Mouse (Mus musculus): Measurements from ENCODE around the gene Arg1. TPM values are rescaled to one million over a fixed set of nuclear protein-coding genes. Genes with fewer than 3 reads are reported as not detected.

The Arg1 gene
- polyA plus RNA-seq (2012; rRNA removed) = 0.23 and 1.0 TPM in 2 replicates

DNA sequence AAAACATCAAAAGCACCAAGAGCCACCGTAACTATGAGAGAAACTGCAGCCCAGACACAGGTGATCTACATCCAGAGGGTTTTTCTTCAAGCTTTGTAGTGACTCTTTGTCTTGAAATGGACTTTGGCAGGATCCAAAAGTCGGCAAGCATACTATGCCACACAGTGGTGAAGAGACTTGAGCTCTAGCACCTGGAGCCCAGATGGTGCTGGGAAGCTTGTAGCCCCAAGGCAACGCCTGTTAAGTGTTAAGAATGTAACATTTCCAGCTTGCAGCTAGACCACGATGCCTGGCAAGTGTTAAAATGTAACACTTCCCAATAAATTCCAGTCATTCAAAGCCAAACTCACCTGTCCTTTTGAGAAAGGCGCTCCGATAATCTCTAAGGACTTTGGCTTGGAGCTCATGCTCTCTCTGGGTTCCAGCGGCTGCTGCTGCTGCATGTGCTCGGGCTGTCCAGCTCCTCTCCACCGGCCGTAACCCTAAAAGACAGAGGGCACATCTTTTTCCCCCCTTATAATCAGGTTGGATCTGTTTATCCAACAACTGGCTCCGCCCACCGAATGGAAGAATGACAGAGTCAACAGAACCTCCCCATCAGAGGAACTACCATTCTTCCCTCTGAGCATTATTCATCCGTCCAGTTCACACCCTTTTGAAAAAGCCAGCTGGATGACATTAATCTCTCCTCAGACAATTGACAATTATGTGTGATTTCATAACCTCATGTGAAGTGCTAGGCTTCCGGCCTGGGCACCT is at the start of gene Arg1:
Gene Arg1, minus strand, starts transcription at position 523 of the 759 bp plus-strand sequence.
- WGBS = 92% methylated on average over 14 of the region's 14 CpGs
- Histone ChIP-seq H3K4me1 (replicated peaks; ENCODE audit: control insufficient read depth, insufficient read depth, low read length) (0 out of 2 replicates have a peak, but pooled peaks cover 2% of the 10 kb centered on the region), H3K27ac (ENCODE audit: control insufficient read depth, insufficient read depth, low read length) (no peak within 1 kb of the TSS), H3K27me3 (ENCODE audit: control insufficient read depth, insufficient read depth, low read length) (no peaks in the 10 kb centered on the region), H3K4me3 (ENCODE audit: control insufficient read depth, insufficient read depth, low read length) (peak within 1 kb of the TSS; percentile 33), H3K36me3 (ENCODE audit: control insufficient read depth, insufficient read depth, low read length) (no peaks in the 10 kb centered on the region)
- TF ChIP-seq CTCF (IDR thresholded peaks at IDR 0.05; ENCODE audit: borderline replicate concordance, control insufficient read depth, extremely low read depth, insufficient read depth, low read length, poor library complexity) (no peak), POLR2A (IDR thresholded peaks at IDR 0.05; ENCODE audit: control insufficient read depth, extremely low read depth, insufficient read depth, low read length, poor library complexity) (no peak)
- no peak for DNase-seq

GRCm38 (mm10) chr10:24973845-24974514 is 46.7 kb upstream of the Arg1 start:
- Histone ChIP-seq H3K27me3 (ENCODE audit: control insufficient read depth, insufficient read depth, low read length) (no peaks in the 10 kb centered on the region), H3K27ac (ENCODE audit: control insufficient read depth, insufficient read depth, low read length) (no peak overlapping the region), H3K36me3 (ENCODE audit: control insufficient read depth, insufficient read depth, low read length) (no peaks in the 10 kb centered on the region), H3K4me1 (replicated peaks; ENCODE audit: control insufficient read depth, insufficient read depth, low read length) (no peaks in the 10 kb centered on the region), H3K4me3 (ENCODE audit: control insufficient read depth, insufficient read depth, low read length) (no peak overlapping the region)
- WGBS = 61% methylated on average over 11 of the region's 11 CpGs
- TF ChIP-seq POLR2A (IDR thresholded peaks at IDR 0.05; ENCODE audit: control insufficient read depth, extremely low read depth, insufficient read depth, low read length, poor library complexity) (no peak), CTCF (IDR thresholded peaks at IDR 0.05; ENCODE audit: borderline replicate concordance, control insufficient read depth, extremely low read depth, insufficient read depth, low read length, poor library complexity) (no peak)
- DNase-seq = no peak

- WGBS = 90% methylated on average over 5 of the region's 5 CpGs
These were observed 46.1 kb upstream of the Arg1 start for GRCm38 (mm10) chr10:24973385-24973784.

GRCm38 (mm10) chr10:24972923-24973322 is 45.6 kb upstream of the Arg1 start:
- TF ChIP-seq POLR2A (IDR thresholded peaks at IDR 0.05; ENCODE audit: control insufficient read depth, extremely low read depth, insufficient read depth, low read length, poor library complexity) (no peak), CTCF (IDR thresholded peaks at IDR 0.05; ENCODE audit: borderline replicate concordance, control insufficient read depth, extremely low read depth, insufficient read depth, low read length, poor library complexity) (no peak)
- Histone ChIP-seq H3K4me1 (replicated peaks; ENCODE audit: control insufficient read depth, insufficient read depth, low read length) (no peaks in the 10 kb centered on the region), H3K4me3 (ENCODE audit: control insufficient read depth, insufficient read depth, low read length) (no peak overlapping the region), H3K27me3 (ENCODE audit: control insufficient read depth, insufficient read depth, low read length) (no peaks in the 10 kb centered on the region), H3K36me3 (ENCODE audit: control insufficient read depth, insufficient read depth, low read length) (no peaks in the 10 kb centered on the region), H3K27ac (ENCODE audit: control insufficient read depth, insufficient read depth, low read length) (no peak overlapping the region)
- WGBS = 85% methylated on average over 4 of the region's 4 CpGs
- DNase-seq = no peak

More at GRCm38 (mm10) chr10:24973385-24973784, 46.1 kb upstream of the Arg1 start:
- Histone ChIP-seq H3K36me3 (ENCODE audit: control insufficient read depth, insufficient read depth, low read length) (no peaks in the 10 kb centered on the region), H3K4me3 (ENCODE audit: control insufficient read depth, insufficient read depth, low read length) (no peak overlapping the region), H3K27me3 (ENCODE audit: control insufficient read depth, insufficient read depth, low read length) (no peaks in the 10 kb centered on the region), H3K27ac (ENCODE audit: control insufficient read depth, insufficient read depth, low read length) (no peak overlapping the region), H3K4me1 (replicated peaks; ENCODE audit: control insufficient read depth, insufficient read depth, low read length) (no peaks in the 10 kb centered on the region)
- TF ChIP-seq CTCF (IDR thresholded peaks at IDR 0.05; ENCODE audit: borderline replicate concordance, control insufficient read depth, extremely low read depth, insufficient read depth, low read length, poor library complexity) = no peak
- no peak for TF ChIP-seq POLR2A (IDR thresholded peaks at IDR 0.05; ENCODE audit: control insufficient read depth, extremely low read depth, insufficient read depth, low read length, poor library complexity)
- no peak for DNase-seq

DNA sequence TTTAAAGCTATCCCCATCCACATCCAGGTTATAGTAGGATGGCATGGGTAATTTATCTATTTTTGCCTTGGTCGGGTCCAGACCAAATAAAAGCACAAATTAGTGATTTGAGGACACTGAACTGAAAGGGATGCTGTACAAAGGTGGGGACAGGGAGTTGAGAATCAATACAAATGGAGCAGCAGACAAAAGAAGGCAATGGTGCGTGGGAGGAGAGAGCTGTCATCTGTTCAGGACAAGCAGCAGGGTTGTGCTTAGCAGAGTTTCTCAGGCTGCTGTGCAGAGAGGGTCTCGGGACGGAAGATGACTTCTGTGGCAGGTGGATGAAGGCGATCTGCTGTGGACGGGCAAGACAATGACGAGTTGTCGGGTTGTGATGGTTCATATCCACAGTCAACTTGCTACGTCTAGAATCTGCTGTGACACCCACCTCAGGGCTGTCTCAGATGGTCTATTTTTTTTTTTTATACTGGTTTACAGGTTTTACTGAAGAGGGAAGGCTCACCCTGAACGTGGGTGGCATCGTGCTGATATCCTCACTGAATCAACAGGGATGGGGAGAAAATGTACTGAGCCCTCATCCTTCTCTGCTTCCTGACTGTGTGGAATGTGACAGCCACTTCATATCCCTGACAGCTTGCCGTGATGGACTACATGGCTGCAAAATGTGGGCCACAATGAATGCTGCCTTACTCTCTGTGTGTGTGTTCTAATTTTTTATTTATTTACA is 38.7 kb upstream of the Arg1 start:
- Histone ChIP-seq H3K27me3 (ENCODE audit: control insufficient read depth, insufficient read depth, low read length) (no peaks in the 10 kb centered on the region), H3K27ac (ENCODE audit: control insufficient read depth, insufficient read depth, low read length) (no peak overlapping the region), H3K36me3 (ENCODE audit: control insufficient read depth, insufficient read depth, low read length) (no peaks in the 10 kb centered on the region), H3K4me3 (ENCODE audit: control insufficient read depth, insufficient read depth, low read length) (no peak overlapping the region), H3K4me1 (replicated peaks; ENCODE audit: control insufficient read depth, insufficient read depth, low read length) (no peaks in the 10 kb centered on the region)
- 94% methylated on average over 12 of the region's 12 CpGs for WGBS
- DNase-seq = no peak
- no peak for TF ChIP-seq POLR2A (IDR thresholded peaks at IDR 0.05; ENCODE audit: control insufficient read depth, extremely low read depth, insufficient read depth, low read length, poor library complexity)
- TF ChIP-seq CTCF (IDR thresholded peaks at IDR 0.05; ENCODE audit: borderline replicate concordance, control insufficient read depth, extremely low read depth, insufficient read depth, low read length, poor library complexity) = no peak

- Histone ChIP-seq H3K36me3 (ENCODE audit: control insufficient read depth, insufficient read depth, low read length) (no peaks in the 10 kb centered on the region), H3K27me3 (ENCODE audit: control insufficient read depth, insufficient read depth, low read length) (no peaks in the 10 kb centered on the region), H3K4me3 (ENCODE audit: control insufficient read depth, insufficient read depth, low read length) (no peak overlapping the region), H3K27ac (ENCODE audit: control insufficient read depth, insufficient read depth, low read length) (no peak overlapping the region), H3K4me1 (replicated peaks; ENCODE audit: control insufficient read depth, insufficient read depth, low read length) (no peaks in the 10 kb centered on the region)
- 90% methylated on average over 2 of the region's 2 CpGs for WGBS
- no peak for DNase-seq
- TF ChIP-seq CTCF (IDR thresholded peaks at IDR 0.05; ENCODE audit: borderline replicate concordance, control insufficient read depth, extremely low read depth, insufficient read depth, low read length, poor library complexity) (no peak), POLR2A (IDR thresholded peaks at IDR 0.05; ENCODE audit: control insufficient read depth, extremely low read depth, insufficient read depth, low read length, poor library complexity) (no peak)
These were observed 34.6 kb upstream of the Arg1 start for GRCm38 (mm10) chr10:24961889-24962288.

Measured in thymus, adult 2 months (tissue).